Mouse (Mus musculus) kidney, postnatal 0 days (tissue): ENCODE data around the gene Atg101. TPM values are rescaled to one million over a fixed set of nuclear protein-coding genes. Genes with fewer than 3 reads are reported as not detected.

ENCODE experiments used
- ATAC-seq: fragments of 200-750 bp; cut with Nextera tagmentation; replicated peaks from 2 replicates; pipeline ENCODE4 v1.8.0; 2017; ENCODE audit warnings: low read depth, moderate number of reproducible peaks, moderate TSS enrichment, moderate library complexity; ENCODE audit not compliant: low FRiP score
- DNase-seq: peaks from one replicate; pipeline ENCODE4 v3.0.0-alpha.2; 2016; ENCODE audit warnings: low spot score
- H3K27ac ChIP-seq: fragments of 300-500 bp; sonication (generic); 2 replicates; pipeline ENCODE4 v1.5.1; 2014; ENCODE audit warnings: mild to moderate bottlenecking
- H3K27me3 ChIP-seq: fragments of 300-500 bp; sonication (generic); 2 replicates; pipeline ENCODE4 v1.6.1; 2014; ENCODE audit warnings: low read length, mixed read lengths; ENCODE audit not compliant: insufficient read depth
- H3K36me3 ChIP-seq: fragments of 300-500 bp; sonication (generic); 2 replicates; pipeline ENCODE4 v1.6.1; 2014; ENCODE audit warnings: low read length, mixed read lengths; ENCODE audit not compliant: insufficient read depth
- H3K4me1 ChIP-seq: fragments of 300-500 bp; sonication (generic); replicated peaks from 2 replicates; pipeline ENCODE4 v1.6.1; 2014; ENCODE audit warnings: antibody characterized with exemption, low read length, mixed read lengths; ENCODE audit not compliant: insufficient read depth
- H3K4me2 ChIP-seq: fragments of 300-500 bp; sonication (generic); 2 replicates; pipeline ENCODE4 v1.6.1; 2014; ENCODE audit warnings: mild to moderate bottlenecking, low read length, moderate library complexity, mixed read lengths
- H3K4me3 ChIP-seq: fragments of 300-500 bp; sonication (generic); replicated peaks from 2 replicates; pipeline ENCODE4 v1.5.1; 2014; ENCODE audit warnings: low read depth, low read length
- H3K9ac ChIP-seq: fragments of 300-500 bp; sonication (generic); 2 replicates; pipeline ENCODE4 v1.6.1; 2014; ENCODE audit warnings: low read depth, low read length
- H3K9me3 ChIP-seq: fragments of 300-500 bp; sonication (generic); replicated peaks from 2 replicates; pipeline ENCODE4 v1.6.1; 2016; ENCODE audit warnings: low read length, inconsistent platforms, mixed read lengths
- CTCF ChIP-seq: IDR thresholded peaks from 2 replicates; pipeline ENCODE4 v1.5.1; 2016; ENCODE audit warnings: antibody characterized with exemption, low read depth, mild to moderate bottlenecking, moderate library complexity
- WGBS: fragments of 180-500 bp; shearing (Covaris S2); extraction: QIAGEN DNeasy Blood & Tissue Kit; methylation state at CpG from one replicate; pipeline ENCODE4 v1.1.7; 2014; 5-methylcytosine and 5-hydroxymethylcytosine counted together
- polyA plus RNA-seq: library from polyadenylated mRNA; unstranded; fragments of >200 nt; fragmentation: Nextera tagmentation; extraction: Ambion mirVana; gene quantifications from 2 replicates; pipeline ENCODE4 v1.2.1, GENCODE M21; 2015

Atg101 gene
- polyA plus RNA-seq, 1 experiment from 2014 or later, result 77.1 TPM

GRCm38 (mm10) chr15:101296091-101296490 is 12.0 kb downstream of the Atg101 start:
- Histone ChIP-seq H3K4me1 (peaks cover 14% of the 10 kb centered on the region; the same call in 1 of the 2 replicates), H3K27ac (peak overlapping the region; percentile 87; the same call in 1 of the 2 replicates), H3K9me3 (no peaks in the 10 kb centered on the region), H3K36me3 (no peaks in the 10 kb centered on the region), H3K9ac (0 out of 2 replicates have a peak overlapping the region, but pooled peaks have one; percentile 31), H3K4me2 (no peak overlapping the region), H3K27me3 (no peaks in the 10 kb centered on the region), H3K4me3 (no peak overlapping the region)
- ATAC-seq, result no peak
- no peak for TF ChIP-seq CTCF
- 71% methylated on average over 11 of the region's 11 CpGs for WGBS
- peak; percentile 58 for DNase-seq

GRCm38 (mm10) chr15:101297988-101298387 is 13.9 kb downstream of the Atg101 start:
- Histone ChIP-seq H3K36me3 (no peaks in the 10 kb centered on the region), H3K4me1 (peaks cover 12% of the 10 kb centered on the region; the same call in 1 of the 2 replicates), H3K9ac (no peak overlapping the region), H3K27ac (no peak overlapping the region), H3K9me3 (no peaks in the 10 kb centered on the region), H3K27me3 (no peaks in the 10 kb centered on the region), H3K4me3 (no peak overlapping the region), H3K4me2 (peak overlapping the region; percentile 15; the same call in 1 of the 2 replicates)
- DNase-seq (no peak), ATAC-seq (no peak)
- TF ChIP-seq CTCF, result no peak
- 33% methylated on average over 7 of the region's 7 CpGs for WGBS

- DNase-seq (peak; percentile 55), ATAC-seq (no peak)
- 28% methylated on average over 7 of the region's 7 CpGs for WGBS
- H3K9ac ChIP-seq, result no peak overlapping the region
- peaks cover 10% of the 10 kb centered on the region; the same call in 1 of the 2 replicates for H3K4me1 ChIP-seq
- H3K9me3 ChIP-seq, result no peaks in the 10 kb centered on the region
- no peaks in the 10 kb centered on the region for H3K36me3 ChIP-seq
- no peak for TF ChIP-seq CTCF
- H3K4me3 ChIP-seq, result no peak overlapping the region
- H3K27me3 ChIP-seq, result no peaks in the 10 kb centered on the region
- peak overlapping the region; percentile 15; the same call in 1 of the 2 replicates for H3K4me2 ChIP-seq
- H3K27ac ChIP-seq, result no peak overlapping the region
Observed at GRCm38 (mm10) chr15:101298550-101298949, 14.5 kb downstream of the Atg101 start.

- Histone ChIP-seq H3K4me3 (no peak overlapping the region), H3K36me3 (no peaks in the 10 kb centered on the region), H3K4me1 (peaks cover 7% of the 10 kb centered on the region; the same call in 1 of the 2 replicates), H3K27ac (no peak overlapping the region), H3K9me3 (no peaks in the 10 kb centered on the region), H3K27me3 (no peaks in the 10 kb centered on the region), H3K4me2 (no peak overlapping the region), H3K9ac (no peak overlapping the region)
- WGBS, result 69% methylated on average over 14 of the region's 14 CpGs
- TF ChIP-seq CTCF, result no peak
- DNase-seq (no peak), ATAC-seq (no peak)
Observed at GRCm38 (mm10) chr15:101299480-101299960, 15.4 kb downstream of the Atg101 start.

GRCm38 (mm10) chr15:101300128-101300527 is 16.1 kb downstream of the Atg101 start:
- no peak for TF ChIP-seq CTCF
- H3K27ac ChIP-seq, result no peak overlapping the region
- H3K9me3 ChIP-seq, result no peaks in the 10 kb centered on the region
- no peaks in the 10 kb centered on the region for H3K36me3 ChIP-seq
- peaks cover 7% of the 10 kb centered on the region; the same call in 1 of the 2 replicates for H3K4me1 ChIP-seq
- WGBS, result 81% methylated on average over 6 of the region's 6 CpGs
- no peaks in the 10 kb centered on the region for H3K27me3 ChIP-seq
- H3K9ac ChIP-seq, result no peak overlapping the region
- H3K4me3 ChIP-seq, result no peak overlapping the region
- H3K4me2 ChIP-seq, result no peak overlapping the region
- ATAC-seq, result no peak
- DNase-seq, result no peak

- Histone ChIP-seq H3K9me3 (no peaks in the 10 kb centered on the region), H3K4me2 (no peak overlapping the region), H3K9ac (no peak overlapping the region), H3K27ac (no peak overlapping the region), H3K36me3 (no peaks in the 10 kb centered on the region), H3K27me3 (no peaks in the 10 kb centered on the region), H3K4me1 (peaks cover 7% of the 10 kb centered on the region; the same call in 1 of the 2 replicates), H3K4me3 (no peak overlapping the region)
- no peak for TF ChIP-seq CTCF
- ATAC-seq, result no peak
- DNase-seq, result no peak
- 86% methylated on average over 3 of the region's 3 CpGs for WGBS
Observed at GRCm38 (mm10) chr15:101302201-101302600, 18.1 kb downstream of the Atg101 start.

- Histone ChIP-seq H3K27ac (no peak overlapping the region), H3K9ac (no peak overlapping the region), H3K9me3 (no peaks in the 10 kb centered on the region), H3K27me3 (no peaks in the 10 kb centered on the region), H3K4me3 (no peak overlapping the region), H3K36me3 (no peaks in the 10 kb centered on the region), H3K4me2 (no peak overlapping the region), H3K4me1 (no peaks in the 10 kb centered on the region)
- WGBS, result 67% methylated on average over 4 of the region's 4 CpGs
- ATAC-seq (no peak), DNase-seq (no peak)
- TF ChIP-seq CTCF, result no peak
Observed at GRCm38 (mm10) chr15:101303830-101304229, 19.8 kb downstream of the Atg101 start.
